Mouse (Mus musculus) liver, embryonic 13.5 days (tissue): ENCODE measurements around the gene H3f3b. TPM values are rescaled to one million over a fixed set of nuclear protein-coding genes. Genes with fewer than 3 reads are reported as not detected.

Source experiments
- polyA plus RNA-seq: library from polyadenylated mRNA; unstranded; fragments of >200 nt; fragmentation: Nextera tagmentation; extraction: Ambion mirVana; gene quantifications from 2 replicates; pipeline ENCODE4 v1.2.1, GENCODE M21; 2015

H3f3b gene
- polyA plus RNA-seq, 1 experiment from 2014 or later: 785 TPM

Other genes starting within 250 kb of the H3f3b start
- gene Caskin2, start 214.3 kb downstream of the H3f3b start, polyA plus RNA-seq: 5.7 and 6.0 TPM in 2 replicates
- gene Tsen54, start 213.2 kb downstream of the H3f3b start, polyA plus RNA-seq: 19.3 and 20.1 TPM in 2 replicates
- gene Llgl2, start 203.9 kb downstream of the H3f3b start, polyA plus RNA-seq: 9.8 and 10.2 TPM in 2 replicates
- gene Myo15b, start 169.6 kb downstream of the H3f3b start, polyA plus RNA-seq: 0.36 and 0.46 TPM in 2 replicates
- gene Smim5, start 128.0 kb downstream of the H3f3b start, polyA plus RNA-seq: 39.0 and 42.3 TPM in 2 replicates
- 3.0 and 3.2 TPM in 2 replicates for gene Smim6, start 115.9 kb downstream of the H3f3b start, polyA plus RNA-seq
- gene Sap30bp, start 94.7 kb downstream of the H3f3b start, polyA plus RNA-seq: 23.4 and 35.2 TPM in 2 replicates
- 9.9 and 10.2 TPM in 2 replicates for gene Recql5, start 94.5 kb downstream of the H3f3b start, polyA plus RNA-seq
- gene Itgb4, start 53.3 kb downstream of the H3f3b start, polyA plus RNA-seq: 0.23 and 0.25 TPM in 2 replicates
- 164 and 165 TPM in 2 replicates for gene Galk1, start 15.2 kb downstream of the H3f3b start, polyA plus RNA-seq
- gene Unk, start 2.4 kb upstream of the H3f3b start, polyA plus RNA-seq: 9.8 and 10.7 TPM in 2 replicates
- 31.6 and 32.7 TPM in 2 replicates for gene Unc13d, start 50.0 kb upstream of the H3f3b start, polyA plus RNA-seq
- 58.9 and 81.2 TPM in 2 replicates for gene Wbp2, start 59.0 kb upstream of the H3f3b start, polyA plus RNA-seq
- 3.7 and 4.0 TPM in 2 replicates for gene Trim47, start 99.2 kb upstream of the H3f3b start, polyA plus RNA-seq
- 1.1 and 1.4 TPM in 2 replicates for gene Trim65, start 103.2 kb upstream of the H3f3b start, polyA plus RNA-seq
- gene Mrpl38, start 110.9 kb upstream of the H3f3b start, polyA plus RNA-seq: 66.6 and 70.9 TPM in 2 replicates
- gene Fbf1, start 140.2 kb upstream of the H3f3b start, polyA plus RNA-seq: 7.0 and 9.0 TPM in 2 replicates
- gene Ten1, start 170.9 kb upstream of the H3f3b start, polyA plus RNA-seq: 35.2 and 38.4 TPM in 2 replicates
- 14.5 and 18.1 TPM in 2 replicates for gene Acox1, start 171.1 kb upstream of the H3f3b start, polyA plus RNA-seq
- gene Evpl, start 210.1 kb upstream of the H3f3b start, polyA plus RNA-seq: 0.10 TPM in 2 replicates
- gene Srp68, start 246.3 kb upstream of the H3f3b start, polyA plus RNA-seq: 47.6 and 51.6 TPM in 2 replicates